Mouse (Mus musculus): Measurements from ENCODE around the gene Cyp2a12. TPM values are rescaled to one million over a fixed set of nuclear protein-coding genes. Genes with fewer than 3 reads are reported as not detected.

Gene Cyp2a12
- polyA plus RNA-seq, 1 experiment from 2014 or later, result not detected

Other genes with a start within 250 kb of the Cyp2a12 start
- not detected in 2 replicates for gene Cyp2g1, start 220.2 kb upstream of the Cyp2a12 start, polyA plus RNA-seq (2015; fragmentation: Nextera tagmentation; extraction: Ambion mirVana)
- not detected in 2 replicates for gene Cyp2a5, start 193.8 kb upstream of the Cyp2a12 start, polyA plus RNA-seq (2015; fragmentation: Nextera tagmentation; extraction: Ambion mirVana)
- gene Cyp2a22, start 89.7 kb upstream of the Cyp2a12 start, polyA plus RNA-seq (2015; fragmentation: Nextera tagmentation; extraction: Ambion mirVana), result not detected in 2 replicates
- not detected in 2 replicates for gene Cyp2f2, start 90.8 kb downstream of the Cyp2a12 start, polyA plus RNA-seq (2015; fragmentation: Nextera tagmentation; extraction: Ambion mirVana)
- 0.21 TPM in 1 of 2 replicates, not detected in the other for gene Cyp2t4, start 124.6 kb downstream of the Cyp2a12 start, polyA plus RNA-seq (2015; fragmentation: Nextera tagmentation; extraction: Ambion mirVana)
- gene Egln2, start 137.7 kb downstream of the Cyp2a12 start, polyA plus RNA-seq (2015; fragmentation: Nextera tagmentation; extraction: Ambion mirVana), result 78.8 and 89.1 TPM in 2 replicates
- gene Rab4b, start 149.8 kb downstream of the Cyp2a12 start, polyA plus RNA-seq (2015; fragmentation: Nextera tagmentation; extraction: Ambion mirVana), result 114 and 125 TPM in 2 replicates
- 0.35 TPM in 1 of 2 replicates, not detected in the other for gene Gm21983, start 152.0 kb downstream of the Cyp2a12 start, polyA plus RNA-seq (2015; fragmentation: Nextera tagmentation; extraction: Ambion mirVana)
- gene Mia, start 152.1 kb downstream of the Cyp2a12 start, polyA plus RNA-seq (2015; fragmentation: Nextera tagmentation; extraction: Ambion mirVana), result 9.7 and 13.9 TPM in 2 replicates
- 3.4 and 4.0 TPM in 2 replicates for gene BC024978, start 166.7 kb downstream of the Cyp2a12 start, polyA plus RNA-seq (2015; fragmentation: Nextera tagmentation; extraction: Ambion mirVana)
- gene Snrpa, start 167.2 kb downstream of the Cyp2a12 start, polyA plus RNA-seq (2015; fragmentation: Nextera tagmentation; extraction: Ambion mirVana), result 206 and 216 TPM in 2 replicates
- 5.1 and 7.5 TPM in 2 replicates for gene Itpkc, start 199.6 kb downstream of the Cyp2a12 start, polyA plus RNA-seq (2015; fragmentation: Nextera tagmentation; extraction: Ambion mirVana)
- gene Coq8b, start 203.9 kb downstream of the Cyp2a12 start, polyA plus RNA-seq (2015; fragmentation: Nextera tagmentation; extraction: Ambion mirVana), result 22.2 and 22.6 TPM in 2 replicates
- gene Numbl, start 229.4 kb downstream of the Cyp2a12 start, polyA plus RNA-seq (2015; fragmentation: Nextera tagmentation; extraction: Ambion mirVana), result 52.8 and 55.3 TPM in 2 replicates

All from neural tube, embryonic 13.5 days (tissue).